Mouse (Mus musculus) limb, embryonic 15.5 days (tissue): Measurements from ENCODE around the gene Rnf5. TPM values are rescaled to one million over a fixed set of nuclear protein-coding genes. Genes with fewer than 3 reads are reported as not detected.

Experiments used
- ATAC-seq: fragments of 200-750 bp; cut with Nextera tagmentation; 2 replicates; pipeline ENCODE4 v1.8.0; 2017; ENCODE audit warnings: low read depth, moderate TSS enrichment; ENCODE audit not compliant: insufficient number of reproducible peaks, low FRiP score, low TSS enrichment
- H3K27ac ChIP-seq: fragments of 300-500 bp; sonication (generic); 2 replicates; pipeline ENCODE4 v1.5.1; 2015; ENCODE audit warnings: moderate library complexity, mild to moderate bottlenecking, inconsistent platforms
- H3K27me3 ChIP-seq: fragments of 300-500 bp; sonication (generic); 2 replicates; pipeline ENCODE4 v1.6.1; 2015; ENCODE audit warnings: inconsistent platforms
- H3K36me3 ChIP-seq: fragments of 300-500 bp; sonication (generic); 2 replicates; pipeline ENCODE4 v1.6.1; 2015; ENCODE audit warnings: inconsistent platforms
- H3K4me1 ChIP-seq: fragments of 300-500 bp; sonication (generic); 2 replicates; pipeline ENCODE4 v1.6.1; 2015; ENCODE audit warnings: inconsistent platforms
- H3K4me2 ChIP-seq: fragments of 300-500 bp; sonication (generic); 2 replicates; pipeline ENCODE4 v1.6.1; 2015; ENCODE audit warnings: mild to moderate bottlenecking, inconsistent platforms
- H3K4me3 ChIP-seq: fragments of 300-500 bp; sonication (generic); 2 replicates; pipeline ENCODE4 v1.5.1; 2015; ENCODE audit warnings: mild to moderate bottlenecking, inconsistent platforms
- H3K9ac ChIP-seq: fragments of 300-500 bp; sonication (generic); 2 replicates; pipeline ENCODE4 v1.6.1; 2015; ENCODE audit warnings: inconsistent platforms
- H3K9me3 ChIP-seq: fragments of 300-500 bp; sonication (generic); 2 replicates; pipeline ENCODE4 v1.6.1; 2016; ENCODE audit warnings: inconsistent platforms
- WGBS: fragments of 180-500 bp; shearing (Covaris S2); methylation state at CpG from one replicate; pipeline ENCODE4 v1.1.7; 2015; 5-methylcytosine and 5-hydroxymethylcytosine counted together
- polyA plus RNA-seq: library from polyadenylated mRNA; unstranded; fragments of >200 nt; fragmentation: Nextera tagmentation; extraction: Ambion mirVana; gene quantifications from 2 replicates; pipeline ENCODE4 v1.2.1, GENCODE M21; 2015

The Rnf5 gene
- polyA plus RNA-seq, 1 experiment from 2014 or later = 107 TPM

- Histone ChIP-seq H3K27ac (no peak overlapping the region), H3K27me3 (peaks cover 33% of the 10 kb centered on the region), H3K4me2 (peak overlapping the region; percentile 90; the same call in 1 of the 2 replicates), H3K36me3 (peaks cover 8% of the 10 kb centered on the region), H3K4me3 (peak overlapping the region; percentile 78), H3K9ac (no peak overlapping the region), H3K9me3 (no peaks in the 10 kb centered on the region), H3K4me1 (peaks cover 61% of the 10 kb centered on the region)
- no peak for ATAC-seq
- 25% methylated on average over 12 of the region's 12 CpGs for WGBS
Observed at GRCm38 (mm10) chr17:34629796-34630603, 26.5 kb upstream of the Rnf5 start.

GRCm38 (mm10) chr17:34629221-34629751, 25.8 kb upstream of the Rnf5 start, which contains the start of gene Prrt1:
Gene Prrt1 (plus strand): TSS chr17:34629533.
- Histone ChIP-seq H3K27me3 (peaks cover 33% of the 10 kb centered on the region), H3K4me3 (peak within 1 kb of the TSS; percentile 78), H3K36me3 (peaks cover 10% of the 10 kb centered on the region), H3K4me1 (peaks cover 61% of the 10 kb centered on the region), H3K9ac (peak within 1 kb of the TSS; percentile 65; the same call in 1 of the 2 replicates), H3K9me3 (no peaks in the 10 kb centered on the region), H3K4me2 (peak within 1 kb of the TSS; percentile 90), H3K27ac (peak within 1 kb of the TSS; percentile 96)
- 4% methylated on average over 16 of the region's 16 CpGs for WGBS
- ATAC-seq = no peak

GRCm38 (mm10) chr17:34628644-34628967, 25.1 kb upstream of the Rnf5 start:
- Histone ChIP-seq H3K4me1 (peaks cover 61% of the 10 kb centered on the region), H3K36me3 (peaks cover 14% of the 10 kb centered on the region), H3K4me3 (peak overlapping the region; percentile 78), H3K9ac (no peak overlapping the region), H3K4me2 (peak overlapping the region; percentile 90), H3K27me3 (peaks cover 33% of the 10 kb centered on the region), H3K27ac (peak overlapping the region; percentile 96), H3K9me3 (no peaks in the 10 kb centered on the region)
- no peak for ATAC-seq
- WGBS = 36% methylated on average over 5 of the region's 5 CpGs

GRCm38 (mm10) chr17:34627943-34628643, 24.6 kb upstream of the Rnf5 start, which contains the start of gene Ppt2:
Gene Ppt2 (minus strand): TSS chr17:34628510.
- peaks cover 19% of the 10 kb centered on the region for H3K36me3 ChIP-seq
- 4% methylated on average over 29 of the region's 29 CpGs for WGBS
- H3K9me3 ChIP-seq = no peaks in the 10 kb centered on the region
- H3K27ac ChIP-seq = peak within 1 kb of the TSS; percentile 96
- peak within 1 kb of the TSS; percentile 78 for H3K4me3 ChIP-seq
- peak within 1 kb of the TSS; percentile 90 for H3K4me2 ChIP-seq
- peaks cover 32% of the 10 kb centered on the region for H3K27me3 ChIP-seq
- peaks cover 61% of the 10 kb centered on the region for H3K4me1 ChIP-seq
- peak within 1 kb of the TSS; percentile 65 for H3K9ac ChIP-seq
- ATAC-seq = no peak

DNA sequence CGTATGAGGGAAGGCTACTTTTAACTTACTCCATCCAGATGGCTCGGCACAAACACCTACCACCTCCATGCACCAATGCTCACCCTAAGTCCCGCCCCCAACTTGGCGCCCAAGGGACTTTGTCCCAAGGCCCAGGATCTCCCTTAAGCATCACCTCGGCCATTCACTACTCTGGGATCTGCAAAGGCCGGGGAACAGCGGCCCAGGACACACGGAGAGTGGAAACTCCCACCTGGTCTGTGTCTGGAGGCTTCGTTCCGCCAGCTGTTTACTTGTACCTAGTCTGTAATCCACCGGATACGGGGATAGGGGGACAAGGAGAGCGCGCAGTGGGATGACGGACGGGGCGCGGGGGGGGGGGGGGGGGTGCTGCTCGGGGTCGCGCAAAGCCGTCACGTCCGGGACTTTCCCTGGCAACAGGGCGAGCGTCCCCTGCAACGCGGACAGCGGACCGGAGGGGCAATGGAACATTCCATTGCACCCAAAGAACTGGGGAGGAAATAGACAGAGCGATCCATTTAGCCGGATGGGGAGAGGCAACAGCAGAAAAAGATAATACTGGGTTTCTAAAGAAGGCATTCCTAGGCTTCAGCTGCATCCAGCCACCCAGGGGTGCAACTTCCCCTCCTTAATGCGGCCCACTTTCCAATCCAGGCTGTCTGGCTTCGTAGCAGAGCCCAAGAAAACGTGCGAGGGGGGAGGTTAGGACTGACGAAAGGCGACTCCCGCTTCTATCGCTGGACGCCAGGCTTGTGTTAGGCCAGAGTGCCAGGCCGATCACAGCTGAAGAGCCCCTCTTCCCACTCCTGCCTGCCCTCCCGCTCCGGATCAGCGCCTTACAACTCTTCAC, 23.8 kb upstream of the Rnf5 start:
- peak overlapping the region; percentile 90 for H3K4me2 ChIP-seq
- no peaks in the 10 kb centered on the region for H3K9me3 ChIP-seq
- peaks cover 27% of the 10 kb centered on the region for H3K36me3 ChIP-seq
- under 1% methylated on average over 43 of the region's 45 CpGs for WGBS
- H3K27ac ChIP-seq = peak overlapping the region; percentile 96
- peaks cover 25% of the 10 kb centered on the region for H3K27me3 ChIP-seq
- peaks cover 55% of the 10 kb centered on the region for H3K4me1 ChIP-seq
- peak overlapping the region; percentile 78 for H3K4me3 ChIP-seq
- H3K9ac ChIP-seq = peak overlapping the region; percentile 75
- peak; percentile 77 for ATAC-seq

GRCm38 (mm10) chr17:34626773-34627092, 23.2 kb upstream of the Rnf5 start:
- under 1% methylated on average over 18 of the region's 18 CpGs for WGBS
- H3K4me2 ChIP-seq = peak overlapping the region; percentile 90
- H3K9me3 ChIP-seq = no peaks in the 10 kb centered on the region
- H3K36me3 ChIP-seq = peaks cover 33% of the 10 kb centered on the region
- peaks cover 49% of the 10 kb centered on the region for H3K4me1 ChIP-seq
- H3K9ac ChIP-seq = peak overlapping the region; percentile 75
- H3K27ac ChIP-seq = peak overlapping the region; percentile 96
- ATAC-seq = no peak
- peak overlapping the region; percentile 78 for H3K4me3 ChIP-seq
- H3K27me3 ChIP-seq = peaks cover 24% of the 10 kb centered on the region

DNA sequence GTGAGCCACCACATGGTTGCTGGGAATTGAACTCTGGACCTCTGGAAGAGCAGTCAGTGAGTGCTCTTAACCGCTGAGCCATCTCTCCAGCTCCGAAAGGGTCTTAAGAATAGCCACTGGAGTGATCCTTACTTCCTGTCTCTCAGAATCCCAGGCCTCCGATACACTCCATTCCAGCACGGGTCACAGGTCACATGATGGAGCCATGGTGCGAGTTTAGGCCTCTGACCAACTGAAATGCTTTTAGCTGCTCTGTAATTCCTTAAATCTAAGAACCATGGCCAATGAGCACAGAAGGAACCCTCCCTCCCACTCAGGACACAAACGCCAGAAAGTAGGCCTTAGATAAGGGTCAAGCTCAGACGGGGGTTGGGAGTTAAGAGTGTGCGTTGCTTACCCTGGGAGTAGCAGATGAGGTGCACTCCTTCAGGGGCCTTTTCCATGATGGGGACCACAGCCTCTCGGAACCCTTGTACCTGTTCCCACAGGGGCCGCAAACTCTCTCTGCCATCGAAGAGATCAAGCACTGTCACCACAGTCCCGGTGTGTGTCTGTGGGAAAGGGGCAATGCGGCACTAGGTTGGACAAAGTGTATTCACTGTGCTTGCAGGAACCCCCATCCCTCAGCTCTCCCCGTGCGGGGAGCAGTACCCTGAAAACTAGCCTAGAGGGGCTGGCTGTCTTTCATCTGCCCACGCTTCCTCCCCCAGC, 22.7 kb upstream of the Rnf5 start:
- no peak for ATAC-seq
- Histone ChIP-seq H3K4me2 (peak overlapping the region; percentile 90), H3K4me1 (peaks cover 44% of the 10 kb centered on the region), H3K36me3 (peaks cover 38% of the 10 kb centered on the region), H3K9me3 (no peaks in the 10 kb centered on the region), H3K4me3 (peak overlapping the region; percentile 78), H3K27me3 (peaks cover 19% of the 10 kb centered on the region), H3K27ac (peak overlapping the region; percentile 96), H3K9ac (peak overlapping the region; percentile 75)
- 49% methylated on average over 16 of the region's 16 CpGs for WGBS

- Histone ChIP-seq H3K36me3 (peaks cover 51% of the 10 kb centered on the region), H3K9me3 (no peaks in the 10 kb centered on the region), H3K27me3 (peaks cover 6% of the 10 kb centered on the region), H3K4me1 (peaks cover 32% of the 10 kb centered on the region), H3K4me2 (no peak overlapping the region), H3K27ac (no peak overlapping the region), H3K9ac (no peak overlapping the region), H3K4me3 (no peak overlapping the region)
- no peak for ATAC-seq
- 89% methylated on average over 3 of the region's 3 CpGs for WGBS
Observed at GRCm38 (mm10) chr17:34624981-34625380, 21.5 kb upstream of the Rnf5 start.

- peaks cover 14% of the 10 kb centered on the region for H3K4me1 ChIP-seq
- H3K4me3 ChIP-seq = no peak overlapping the region
- H3K4me2 ChIP-seq = no peak overlapping the region
- 82% methylated on average over 9 of the region's 9 CpGs for WGBS
- H3K9ac ChIP-seq = no peak overlapping the region
- ATAC-seq = no peak
- peaks cover 65% of the 10 kb centered on the region for H3K36me3 ChIP-seq
- H3K9me3 ChIP-seq = no peaks in the 10 kb centered on the region
- H3K27me3 ChIP-seq = no peaks in the 10 kb centered on the region
- H3K27ac ChIP-seq = no peak overlapping the region
Observed at GRCm38 (mm10) chr17:34623161-34623560, 19.7 kb upstream of the Rnf5 start.

DNA sequence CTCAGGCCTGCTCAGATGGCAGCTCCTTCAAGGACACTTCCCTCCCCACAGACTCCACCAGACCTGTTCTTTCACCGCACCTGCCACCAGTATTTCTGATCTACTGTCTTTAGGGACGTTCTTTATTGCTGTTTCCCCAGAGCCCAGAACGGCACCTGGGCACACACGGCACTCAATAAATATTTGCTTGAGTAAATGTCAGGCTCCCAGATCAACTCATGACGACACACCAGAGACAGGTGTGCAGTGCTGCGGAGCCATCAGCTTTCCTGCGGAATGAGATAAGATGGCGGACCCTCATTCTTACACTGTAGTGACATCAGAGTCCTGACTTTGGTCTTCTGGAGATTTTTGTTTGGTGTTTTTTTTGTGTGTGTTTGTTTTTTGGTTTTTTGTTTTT, 17.5 kb upstream of the Rnf5 start:
- H3K4me3 ChIP-seq = no peak overlapping the region
- H3K36me3 ChIP-seq = peaks cover 79% of the 10 kb centered on the region
- no peaks in the 10 kb centered on the region for H3K27me3 ChIP-seq
- H3K9me3 ChIP-seq = no peaks in the 10 kb centered on the region
- H3K27ac ChIP-seq = no peak overlapping the region
- H3K4me1 ChIP-seq = peaks cover 2% of the 10 kb centered on the region; the same call in 1 of the 2 replicates
- no peak overlapping the region for H3K4me2 ChIP-seq
- no peak for ATAC-seq
- H3K9ac ChIP-seq = no peak overlapping the region
- WGBS = 87% methylated on average over 8 of the region's 8 CpGs

DNA sequence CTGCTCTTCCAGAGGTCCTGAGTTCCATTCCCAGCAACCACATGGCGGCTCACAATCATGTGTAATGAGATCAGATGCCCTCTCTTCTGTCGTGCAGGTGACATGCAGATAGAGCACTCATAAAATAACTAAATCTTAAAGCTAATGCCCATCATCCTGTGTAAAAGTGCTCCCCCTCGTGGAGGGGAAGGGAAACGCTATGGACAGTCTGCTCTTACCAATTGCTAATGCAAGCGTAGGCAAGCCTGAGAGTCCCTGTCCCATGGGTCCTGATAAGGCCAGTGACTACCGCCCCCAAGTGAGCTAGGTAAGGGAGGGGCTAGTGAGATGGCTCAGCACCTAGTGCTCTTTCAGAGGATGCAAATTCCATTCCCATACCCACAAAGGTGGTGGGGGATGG, 15.5 kb upstream of the Rnf5 start:
- Histone ChIP-seq H3K36me3 (peaks cover 89% of the 10 kb centered on the region), H3K4me1 (no peaks in the 10 kb centered on the region), H3K9ac (no peak overlapping the region), H3K27me3 (no peaks in the 10 kb centered on the region), H3K4me3 (no peak overlapping the region), H3K9me3 (no peaks in the 10 kb centered on the region), H3K4me2 (no peak overlapping the region), H3K27ac (no peak overlapping the region)
- ATAC-seq = no peak
- WGBS = 18% methylated on average over 6 of the region's 6 CpGs
